Mouse (Mus musculus): ENCODE measurements around the gene Ccs. TPM values are rescaled to one million over a fixed set of nuclear protein-coding genes. Genes with fewer than 3 reads are reported as not detected.
"Not testable (repeated sequence)": the region's sequence is repeated elsewhere in the genome, so short reads cannot be mapped to it uniquely, and the experiment has no call there.

The Ccs gene
- polyA plus RNA-seq (2015; fragmentation: Nextera tagmentation; extraction: Ambion mirVana), result 51.2 and 53.3 TPM in 2 replicates

DNA sequence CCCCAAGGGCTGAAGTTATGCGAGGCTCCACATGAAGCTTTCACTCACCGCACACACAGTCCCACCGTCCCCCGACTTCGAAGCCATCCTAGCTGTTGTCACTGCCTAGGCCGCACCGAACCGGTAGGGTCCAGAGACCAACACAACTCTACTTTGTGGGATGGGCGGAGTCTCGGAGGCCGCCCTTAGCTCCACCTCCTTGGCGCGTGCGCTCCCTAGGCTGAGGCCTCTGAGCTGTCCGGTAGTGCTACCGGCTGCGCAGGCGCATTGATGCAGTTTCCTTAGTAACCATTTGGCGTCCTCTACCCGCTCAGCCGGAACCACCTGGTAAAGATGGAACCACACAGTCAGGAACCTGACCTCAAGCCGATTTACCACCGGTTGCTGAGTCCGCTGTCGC lies at the start of gene Ccs, which contains the start of gene Ccdc87:
Gene Ccs, minus strand, starts transcription at position 184 of the 400 bp plus-strand sequence.
Gene Ccdc87, plus strand, starts transcription at position 218 of the 400 bp plus-strand sequence.
- Histone ChIP-seq H3K27ac (no peak within 1 kb of the TSS), H3K4me2 (peak within 1 kb of the TSS; percentile 96), H3K36me3 (no peaks in the 10 kb centered on the region), H3K4me1 (peaks cover 5% of the 10 kb centered on the region; the same call in 1 of the 2 replicates), H3K4me3 (peak within 1 kb of the TSS; percentile 66), H3K9ac (peak within 1 kb of the TSS; percentile 65), H3K9me3 (no peaks in the 10 kb centered on the region), H3K27me3 (peaks cover 16% of the 10 kb centered on the region)
- under 1% methylated on average over 25 of the region's 25 CpGs for WGBS
- ATAC-seq (ENCODE audit: borderline replicate concordance, extremely low read depth, low FRiP score, low TSS enrichment), result peak; percentile 99

DNA sequence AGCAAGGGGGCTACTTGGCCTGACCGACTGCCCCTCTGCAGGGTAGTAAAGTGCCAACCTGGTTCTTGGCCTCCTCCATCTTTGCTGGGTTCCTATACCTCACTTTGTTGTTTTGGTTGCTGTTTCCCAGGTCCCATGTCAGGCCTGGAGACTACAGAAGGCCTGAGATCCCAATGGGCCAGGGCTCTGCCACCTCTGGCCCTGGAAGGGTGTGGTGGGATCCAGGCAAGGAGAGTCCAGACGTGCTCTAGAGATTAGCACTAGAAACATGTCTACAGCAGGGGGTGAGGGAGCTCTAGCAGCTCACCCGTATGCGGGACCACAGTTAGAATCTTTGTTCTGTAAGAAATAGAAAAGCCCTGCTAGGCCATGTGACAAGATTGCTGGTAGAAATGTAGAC lies 44.8 kb upstream of the Ccs start:
- ATAC-seq (ENCODE audit: borderline replicate concordance, extremely low read depth, low FRiP score, low TSS enrichment), result no peak
- H3K9ac ChIP-seq, result no peak overlapping the region
- no peaks in the 10 kb centered on the region for H3K36me3 ChIP-seq
- H3K27ac ChIP-seq, result no peak overlapping the region
- no peak overlapping the region for H3K4me2 ChIP-seq
- 89% methylated on average over 4 of the region's 4 CpGs for WGBS
- H3K4me1 ChIP-seq, result peaks cover 4% of the 10 kb centered on the region; the same call in 1 of the 2 replicates
- H3K27me3 ChIP-seq, result no peaks in the 10 kb centered on the region
- H3K9me3 ChIP-seq, result no peaks in the 10 kb centered on the region
- H3K4me3 ChIP-seq, result no peak overlapping the region

DNA sequence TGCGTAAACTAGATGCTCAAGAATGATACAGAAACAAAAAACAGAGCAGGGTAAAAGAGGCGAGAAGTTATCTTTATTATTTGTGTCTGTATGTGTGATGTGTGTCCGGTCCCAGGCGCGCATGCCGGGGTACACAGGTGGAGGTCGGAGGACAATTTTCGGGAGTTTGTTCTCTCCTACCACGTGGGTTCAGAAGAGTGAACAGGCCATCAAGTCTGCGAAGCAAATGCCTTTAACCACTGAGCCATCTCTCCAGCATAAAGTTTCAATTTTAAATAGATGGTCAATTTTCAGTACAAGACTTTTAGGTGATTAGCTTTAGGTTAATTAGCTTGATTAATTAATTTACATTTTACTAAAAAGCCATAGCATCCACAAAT lies 40.2 kb upstream of the Ccs start:
- H3K9ac ChIP-seq, result peak overlapping the region; percentile 90

DNA sequence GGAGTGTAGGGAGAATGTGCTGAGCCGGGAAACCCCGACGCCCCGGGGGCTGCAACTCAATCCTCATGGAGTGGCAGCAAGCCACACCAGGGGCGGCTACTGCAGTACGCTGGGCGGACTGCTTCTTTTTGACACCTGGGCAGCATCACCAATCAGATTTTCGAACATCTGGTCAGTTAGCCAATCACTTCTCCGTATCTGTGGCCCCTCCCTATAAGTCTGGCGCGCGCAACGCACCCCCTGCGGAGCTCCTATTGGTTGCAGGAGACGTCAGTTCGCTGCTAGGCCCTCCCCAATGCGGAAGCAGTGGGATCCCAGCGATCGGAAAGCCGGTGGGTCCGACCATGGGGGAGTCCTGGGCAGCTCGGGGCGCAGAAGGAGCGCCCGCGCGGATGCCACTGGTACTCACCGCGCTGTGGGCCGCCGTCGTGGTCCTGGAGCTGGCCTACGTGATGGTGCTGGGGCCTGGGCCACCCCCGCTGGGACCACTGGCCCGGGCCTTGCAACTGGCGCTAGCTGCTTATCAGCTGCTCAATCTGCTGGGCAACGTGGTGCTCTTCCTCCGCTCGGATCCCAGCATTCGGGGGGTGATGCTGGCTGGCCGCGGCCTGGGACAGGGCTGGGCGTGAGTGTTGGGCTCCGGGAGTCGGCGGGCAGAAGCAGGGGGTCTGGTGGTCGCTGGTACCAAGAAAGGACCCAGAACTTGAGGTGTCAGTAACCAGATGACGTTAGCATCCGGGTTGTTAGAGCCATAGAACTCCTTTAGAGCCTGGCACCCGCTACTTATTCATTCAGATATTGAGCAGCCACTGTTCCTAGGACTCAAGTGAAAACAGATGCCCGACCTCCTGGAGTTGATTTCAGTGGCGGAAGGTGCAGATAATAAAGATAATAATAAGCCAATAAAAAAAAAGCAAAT lies 39.5 kb upstream of the Ccs start, which contains the start of gene Zdhhc24:
Gene Zdhhc24, plus strand, starts transcription at position 264 of the 919 bp plus-strand sequence.
- no peaks in the 10 kb centered on the region for H3K27me3 ChIP-seq
- WGBS, result 1% methylated on average over 52 of the region's 52 CpGs
- peak within 1 kb of the TSS; percentile 69 for H3K27ac ChIP-seq
- H3K9ac ChIP-seq, result peak within 1 kb of the TSS; percentile 90
- no peaks in the 10 kb centered on the region for H3K36me3 ChIP-seq
- peak; percentile 98 for ATAC-seq (ENCODE audit: borderline replicate concordance, extremely low read depth, low FRiP score, low TSS enrichment)
- H3K4me2 ChIP-seq, result peak within 1 kb of the TSS; percentile 96
- H3K4me3 ChIP-seq, result peak within 1 kb of the TSS; percentile 92
- H3K4me1 ChIP-seq, result peaks cover 14% of the 10 kb centered on the region
- H3K9me3 ChIP-seq, result no peaks in the 10 kb centered on the region

More for the DNA sequence above, 40.2 kb upstream of the Ccs start:
- H3K4me3 ChIP-seq, result peak overlapping the region; percentile 92
- no peaks in the 10 kb centered on the region for H3K9me3 ChIP-seq
- no peaks in the 10 kb centered on the region for H3K36me3 ChIP-seq
- ATAC-seq (ENCODE audit: borderline replicate concordance, extremely low read depth, low FRiP score, low TSS enrichment), result no peak
- WGBS, result 58% methylated on average over 10 of the region's 10 CpGs
- no peaks in the 10 kb centered on the region for H3K27me3 ChIP-seq
- peaks cover 14% of the 10 kb centered on the region for H3K4me1 ChIP-seq
- peak overlapping the region; percentile 96 for H3K4me2 ChIP-seq
- no peak overlapping the region for H3K27ac ChIP-seq

DNA sequence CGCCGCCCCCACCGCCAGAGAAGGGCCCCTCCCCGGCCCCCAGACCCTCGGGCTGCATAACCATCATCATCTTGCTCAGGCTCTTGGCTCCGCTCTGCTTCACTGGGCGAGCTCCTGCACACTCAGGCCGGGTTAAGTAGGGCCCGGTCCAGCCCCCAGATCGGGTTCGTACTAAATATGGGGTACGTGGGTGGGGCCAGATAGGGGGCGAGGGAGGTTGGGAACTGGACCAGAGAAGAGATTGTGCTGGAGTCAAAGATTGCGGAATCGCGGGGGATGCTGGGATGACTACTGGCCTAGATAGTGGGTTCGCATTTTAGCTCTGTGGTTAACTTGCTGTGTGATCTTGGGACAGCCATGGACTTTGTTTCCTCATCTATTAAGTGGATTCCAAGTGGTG lies 38.7 kb upstream of the Ccs start, which contains the start of gene Actn3:
Gene Actn3, minus strand, starts transcription at position 125 of the 400 bp plus-strand sequence.
- peak; percentile 46; the same call in 1 of the 2 replicates for ATAC-seq (ENCODE audit: borderline replicate concordance, extremely low read depth, low FRiP score, low TSS enrichment)
- Histone ChIP-seq H3K4me1 (peaks cover 14% of the 10 kb centered on the region), H3K4me2 (peak within 1 kb of the TSS; percentile 96), H3K27me3 (no peaks in the 10 kb centered on the region), H3K36me3 (no peaks in the 10 kb centered on the region), H3K9me3 (no peaks in the 10 kb centered on the region), H3K9ac (peak within 1 kb of the TSS; percentile 90), H3K4me3 (peak within 1 kb of the TSS; percentile 92), H3K27ac (peak within 1 kb of the TSS; percentile 69)
- 1% methylated on average over 17 of the region's 17 CpGs for WGBS

DNA sequence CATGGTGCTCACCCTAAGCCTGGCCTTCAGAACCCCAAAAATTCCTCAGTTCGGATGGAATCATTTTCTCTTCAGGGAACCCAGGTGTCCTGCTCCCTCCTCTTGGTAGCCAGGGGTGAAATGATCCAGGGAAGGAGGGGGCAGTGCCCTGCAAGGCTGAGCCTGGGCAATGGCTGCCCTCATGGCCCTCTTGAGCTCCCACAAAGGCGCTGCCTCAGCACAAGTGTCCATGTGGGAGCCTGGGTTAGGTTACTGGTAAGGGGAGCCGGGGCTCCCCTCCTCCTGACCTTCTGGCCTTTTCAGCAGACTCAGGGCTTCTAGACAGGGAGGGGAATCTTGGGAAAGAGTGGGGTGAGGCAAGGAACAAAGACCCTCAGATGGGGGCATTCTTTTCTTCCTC lies 37.6 kb upstream of the Ccs start:
- H3K27me3 ChIP-seq, result no peaks in the 10 kb centered on the region
- H3K4me2 ChIP-seq, result no peak overlapping the region
- 66% methylated on average over 3 of the region's 3 CpGs for WGBS

DNA sequence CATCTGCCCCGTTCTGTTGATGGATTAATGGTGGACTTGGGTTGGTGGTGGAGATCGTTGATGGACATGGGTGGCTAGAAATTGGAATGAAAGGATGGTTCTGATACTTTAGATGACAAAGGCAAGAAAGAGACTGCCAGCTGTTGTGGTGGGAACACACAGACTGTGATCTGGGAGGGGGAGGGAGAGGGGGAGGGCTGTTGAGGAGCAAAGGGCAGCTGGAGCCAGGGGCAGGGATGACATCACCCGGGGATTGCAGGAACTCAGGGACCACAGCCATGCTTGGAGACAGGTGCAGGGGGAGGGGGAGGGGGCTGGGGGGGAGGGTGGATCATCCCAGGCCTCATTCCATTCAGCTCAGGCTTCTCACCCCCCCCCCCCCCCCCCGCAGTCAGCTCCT lies 37.1 kb upstream of the Ccs start:
- H3K36me3 ChIP-seq, result no peaks in the 10 kb centered on the region
- no peak overlapping the region for H3K9ac ChIP-seq
- no peak overlapping the region for H3K27ac ChIP-seq
- no peaks in the 10 kb centered on the region for H3K27me3 ChIP-seq
- H3K4me1 ChIP-seq, result peaks cover 14% of the 10 kb centered on the region
- H3K4me2 ChIP-seq, result no peak overlapping the region
- no peaks in the 10 kb centered on the region for H3K9me3 ChIP-seq
- WGBS, result 69% methylated on average over 2 of the region's 4 CpGs
- no peak overlapping the region for H3K4me3 ChIP-seq
- no peak for ATAC-seq (ENCODE audit: borderline replicate concordance, extremely low read depth, low FRiP score, low TSS enrichment)

More for the DNA sequence above, 37.6 kb upstream of the Ccs start:
- Histone ChIP-seq H3K9me3 (no peaks in the 10 kb centered on the region), H3K9ac (no peak overlapping the region), H3K27ac (no peak overlapping the region), H3K36me3 (no peaks in the 10 kb centered on the region), H3K4me3 (no peak overlapping the region), H3K4me1 (peaks cover 14% of the 10 kb centered on the region)
- ATAC-seq (ENCODE audit: borderline replicate concordance, extremely low read depth, low FRiP score, low TSS enrichment), result no peak

DNA sequence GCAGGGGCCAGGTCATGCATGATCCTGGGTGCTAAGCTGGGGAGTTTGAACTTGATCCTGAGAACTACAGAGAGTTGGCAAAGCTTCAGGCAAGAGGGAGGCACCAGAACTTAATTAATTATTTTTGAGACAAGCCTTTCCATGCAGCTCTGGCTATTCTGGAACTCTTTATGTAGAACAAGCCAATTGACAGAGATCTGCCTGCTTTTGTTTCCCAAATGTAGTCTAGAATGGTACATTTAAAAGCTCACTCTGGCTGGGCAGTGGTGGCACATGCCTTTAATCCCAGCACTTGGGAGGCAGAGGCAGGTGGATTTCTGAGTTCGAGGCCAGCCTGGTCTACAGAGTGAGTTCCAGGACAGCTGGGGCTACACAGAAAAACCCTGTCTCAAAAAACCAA lies 35.5 kb upstream of the Ccs start:
- not testable (repeated sequence) for H3K36me3 ChIP-seq; H3K4me3 ChIP-seq; H3K27me3 ChIP-seq; H3K9me3 ChIP-seq; H3K9ac ChIP-seq; H3K27ac ChIP-seq; ATAC-seq (ENCODE audit: borderline replicate concordance, extremely low read depth, low FRiP score, low TSS enrichment); H3K4me2 ChIP-seq
- peaks cover 14% of the 10 kb centered on the region for H3K4me1 ChIP-seq
- 87% methylated on average over 1 of the region's 1 CpGs for WGBS

DNA sequence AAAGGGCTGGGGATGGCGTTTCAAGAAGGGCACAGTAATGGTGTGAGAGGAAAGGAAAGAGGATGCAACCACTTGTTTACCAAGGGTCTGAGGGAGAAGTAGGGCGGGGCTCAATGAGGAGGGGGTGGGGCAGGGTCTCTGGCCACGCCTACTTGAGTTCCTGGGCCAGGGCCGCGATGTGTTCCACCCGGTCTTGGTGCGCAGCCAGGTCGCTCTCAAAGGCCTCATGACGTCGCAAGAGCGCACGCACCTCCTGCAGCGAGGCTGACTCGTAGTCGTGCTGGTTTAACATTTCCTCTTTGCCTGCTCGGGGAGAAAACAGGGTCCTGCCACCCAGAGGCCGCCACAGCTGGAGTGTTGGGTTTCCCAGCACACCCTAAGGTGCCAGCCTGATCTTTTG lies 26.0 kb upstream of the Ccs start:
- peak overlapping the region; percentile 28 for H3K4me2 ChIP-seq
- no peak overlapping the region for H3K4me3 ChIP-seq

DNA sequence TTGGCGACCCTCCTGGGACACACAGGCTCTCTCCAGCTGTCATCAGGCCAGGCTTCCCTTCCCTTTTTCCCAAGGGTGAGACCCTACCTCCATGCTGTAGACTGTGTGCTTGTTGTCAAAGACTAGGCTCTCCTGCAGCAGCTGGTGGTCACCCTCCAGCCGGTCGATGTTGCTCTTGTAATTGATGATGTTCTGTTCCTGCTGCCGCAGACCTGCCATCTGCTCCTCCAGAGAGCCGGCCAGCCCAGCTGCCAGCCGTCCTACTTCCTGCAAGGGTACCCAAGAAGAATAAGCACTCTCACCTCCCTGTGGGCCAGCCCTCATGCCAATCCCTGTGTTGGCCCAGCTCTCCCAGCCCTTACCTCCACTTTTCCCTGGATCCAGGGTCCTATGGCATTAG lies 23.9 kb upstream of the Ccs start:
- Histone ChIP-seq H3K4me2 (no peak overlapping the region), H3K27ac (no peak overlapping the region), H3K9me3 (no peaks in the 10 kb centered on the region), H3K4me1 (0 out of 2 replicates have a peak, but pooled peaks cover 5% of the 10 kb centered on the region), H3K9ac (no peak overlapping the region), H3K27me3 (peaks cover 15% of the 10 kb centered on the region; the same call in 1 of the 2 replicates), H3K36me3 (no peaks in the 10 kb centered on the region), H3K4me3 (no peak overlapping the region)
- 58% methylated on average over 6 of the region's 6 CpGs for WGBS
- ATAC-seq (ENCODE audit: borderline replicate concordance, extremely low read depth, low FRiP score, low TSS enrichment), result no peak

More for the DNA sequence above, 26.0 kb upstream of the Ccs start:
- Histone ChIP-seq H3K4me1 (0 out of 2 replicates have a peak, but pooled peaks cover 5% of the 10 kb centered on the region), H3K27me3 (peaks cover 15% of the 10 kb centered on the region; the same call in 1 of the 2 replicates), H3K9ac (no peak overlapping the region), H3K9me3 (no peaks in the 10 kb centered on the region), H3K27ac (no peak overlapping the region), H3K36me3 (no peaks in the 10 kb centered on the region)
- 2% methylated on average over 17 of the region's 17 CpGs for WGBS
- peak; percentile 46; the same call in 1 of the 2 replicates for ATAC-seq (ENCODE audit: borderline replicate concordance, extremely low read depth, low FRiP score, low TSS enrichment)

DNA sequence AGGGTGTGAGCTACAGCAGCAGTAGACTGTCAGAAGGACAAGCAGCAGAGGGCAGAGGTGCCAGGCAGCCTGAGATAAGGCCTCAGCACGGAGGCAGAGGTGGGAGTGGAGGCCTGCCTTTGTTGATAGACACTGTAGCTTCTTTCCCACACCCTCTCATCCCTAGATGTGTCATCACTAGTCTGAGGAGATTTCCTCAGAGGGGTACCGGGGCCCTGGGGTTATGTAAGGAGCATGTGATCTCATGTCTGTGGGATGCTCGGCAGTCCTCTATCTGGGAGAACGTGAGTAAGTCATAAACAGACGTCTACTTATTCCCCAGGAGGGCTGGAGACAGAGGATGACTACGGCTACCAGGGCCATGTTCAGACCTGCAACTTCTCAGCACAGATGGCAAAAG lies 19.9 kb upstream of the Ccs start:
- Histone ChIP-seq H3K4me2 (no peak overlapping the region), H3K27me3 (peaks cover 17% of the 10 kb centered on the region; the same call in 1 of the 2 replicates), H3K4me1 (peaks cover 10% of the 10 kb centered on the region), H3K36me3 (no peaks in the 10 kb centered on the region), H3K9ac (no peak overlapping the region), H3K9me3 (no peaks in the 10 kb centered on the region), H3K27ac (no peak overlapping the region), H3K4me3 (no peak overlapping the region)
- ATAC-seq (ENCODE audit: borderline replicate concordance, extremely low read depth, low FRiP score, low TSS enrichment), result peak; percentile 21; the same call in 1 of the 2 replicates
- WGBS, result 49% methylated on average over 6 of the region's 6 CpGs

DNA sequence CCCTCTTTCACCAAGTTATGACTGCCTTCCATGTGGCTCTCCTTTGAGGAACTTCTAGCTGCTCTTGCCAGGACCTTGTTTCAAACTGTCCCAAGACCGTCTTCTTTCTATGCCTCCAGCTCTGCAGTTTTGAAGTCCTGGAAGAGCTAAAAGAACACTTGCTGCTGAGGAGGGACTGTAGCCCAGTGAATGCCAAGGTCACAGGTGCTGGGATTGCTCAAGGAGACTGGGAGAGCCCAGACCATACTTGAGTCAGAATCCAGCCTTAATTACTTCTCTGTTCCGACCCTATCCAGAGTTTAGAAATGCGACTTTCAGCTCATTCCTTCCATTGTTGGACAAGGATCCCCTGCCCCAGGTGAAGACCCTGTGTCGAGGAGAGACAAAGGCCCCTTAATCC lies 16.8 kb upstream of the Ccs start:
- Histone ChIP-seq H3K9me3 (no peaks in the 10 kb centered on the region), H3K4me3 (no peak overlapping the region), H3K9ac (no peak overlapping the region), H3K27me3 (peaks cover 23% of the 10 kb centered on the region; the same call in 1 of the 2 replicates), H3K27ac (no peak overlapping the region), H3K4me2 (no peak overlapping the region), H3K36me3 (no peaks in the 10 kb centered on the region), H3K4me1 (peaks cover 10% of the 10 kb centered on the region)
- no peak for ATAC-seq (ENCODE audit: borderline replicate concordance, extremely low read depth, low FRiP score, low TSS enrichment)
- WGBS, result 68% methylated on average over 4 of the region's 4 CpGs
